Mouse (Mus musculus): Measurements from ENCODE around the gene Tie1.

- no peak for TF ChIP-seq CTCF (IDR thresholded peaks at IDR 0.05; ENCODE audit: borderline replicate concordance, insufficient read depth, low read depth, low read length)
- peak; percentile 48; the same call in 1 of the 2 replicates for TF ChIP-seq POLR2A (IDR thresholded peaks at IDR 0.05; ENCODE audit: borderline replicate concordance, insufficient read depth, low read length)
Observed at GRCm38 (mm10) chr4:118436820-118437603, 52.8 kb downstream of the Tie1 start, which contains the start of gene Cdc20.

All from cerebellum, adult 2 months (tissue).